Mouse (Mus musculus): ENCODE measurements at regions not wholly inside any gene's neighbourhood (a gene's known extent, or its start where the extent isn't known, plus 50 kb on each side); places are given as distances from the start of the nearest gene placed in this dataset.

DNA sequence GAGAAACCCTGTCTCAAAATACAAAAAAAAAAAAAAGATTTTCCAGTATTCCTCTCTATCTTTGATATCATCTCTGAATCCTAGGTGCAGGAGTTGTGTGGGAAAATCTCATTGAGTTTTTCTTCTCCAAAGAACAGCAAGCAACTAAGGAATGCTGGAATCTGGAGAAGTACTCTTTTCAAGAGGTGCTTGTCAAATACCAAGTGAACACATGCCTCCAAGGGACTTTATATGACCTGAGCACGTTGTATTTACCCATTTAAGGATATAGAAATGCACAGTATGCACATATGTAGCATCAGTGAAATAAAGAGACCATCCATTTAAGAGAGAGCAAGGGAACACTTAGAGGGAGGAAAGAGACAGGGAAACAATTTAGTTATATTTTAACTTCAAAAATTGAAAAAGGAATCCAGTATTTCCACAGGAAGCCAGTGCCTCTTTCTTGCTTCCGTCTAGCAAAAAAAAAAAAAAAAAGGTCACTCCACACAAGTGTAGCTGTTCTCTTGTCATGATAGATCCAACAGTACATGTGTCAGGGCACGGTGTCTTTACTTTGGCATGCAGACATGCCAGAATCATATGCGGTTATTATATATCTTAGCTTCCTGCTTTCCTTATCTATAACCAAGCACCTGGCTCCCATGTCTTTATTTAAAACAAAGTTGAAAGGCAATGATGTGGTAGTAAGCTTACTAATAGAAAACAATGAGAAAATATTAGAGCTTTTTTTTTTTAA lies 212.1 kb upstream of the Etaa1 start:
- DNase-seq (ENCODE audit: low read depth, low spot score), result no peak

DNA sequence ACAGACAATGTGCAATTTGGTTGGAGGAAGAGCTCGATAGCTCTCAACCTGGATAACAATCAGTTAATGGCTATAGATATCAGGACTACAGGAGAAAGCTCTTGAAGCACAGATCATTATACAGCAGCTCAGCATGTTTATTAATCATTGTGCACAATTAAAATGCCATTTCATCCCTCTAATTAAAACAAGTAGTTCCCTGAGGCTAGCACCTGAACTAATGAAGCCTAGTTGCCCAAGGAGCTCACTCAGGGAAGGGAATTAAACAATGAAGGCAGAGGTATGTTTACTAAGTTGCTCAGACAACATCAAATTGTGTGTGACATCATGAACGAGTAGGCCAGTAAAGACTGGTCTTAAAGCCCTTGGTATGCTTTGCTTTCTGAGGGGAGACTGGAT lies 210.3 kb upstream of the Etaa1 start:
- no peak for DNase-seq (ENCODE audit: low read depth, low spot score)

DNA sequence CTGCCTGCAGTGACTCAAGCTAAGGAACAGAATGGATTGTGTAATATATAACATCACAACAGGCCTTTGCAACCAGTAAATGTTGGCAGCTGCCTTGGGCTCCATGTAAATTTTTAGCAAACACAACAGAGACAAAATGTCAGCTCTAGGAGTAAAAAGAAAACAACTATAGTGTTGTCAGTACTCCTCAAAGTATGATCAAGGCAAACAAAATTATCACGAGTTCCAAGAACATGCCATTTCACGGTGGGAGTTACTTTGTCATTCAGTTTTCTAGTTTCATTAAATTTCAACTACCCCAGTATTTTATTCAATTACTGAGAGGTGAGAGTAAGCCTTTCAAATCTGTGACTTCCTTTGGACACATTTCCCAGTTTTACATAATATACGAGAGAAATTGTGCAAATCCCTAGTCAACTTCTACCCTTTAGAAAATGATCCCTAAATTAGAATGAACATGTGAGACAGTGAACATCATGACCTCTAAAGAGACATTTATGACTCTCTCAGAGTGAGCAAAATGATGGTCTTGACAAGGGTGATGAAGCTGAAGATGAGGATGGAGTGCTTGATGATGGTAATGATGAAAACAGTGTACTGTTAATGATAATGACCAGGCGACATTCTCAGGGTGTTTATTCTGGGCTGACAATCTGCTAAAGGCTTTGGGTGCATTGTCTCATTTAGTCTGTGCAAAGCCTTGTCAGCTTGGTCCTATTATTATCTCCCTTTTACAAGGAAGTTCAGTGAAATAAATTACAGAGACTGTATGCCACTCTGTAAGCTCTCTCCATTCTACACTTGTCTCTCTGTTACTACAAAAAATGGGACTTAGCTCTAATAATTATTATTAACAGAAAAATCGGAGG lies 209.7 kb upstream of the Etaa1 start:
- DNase-seq (ENCODE audit: low read depth, low spot score), result no peak

DNA sequence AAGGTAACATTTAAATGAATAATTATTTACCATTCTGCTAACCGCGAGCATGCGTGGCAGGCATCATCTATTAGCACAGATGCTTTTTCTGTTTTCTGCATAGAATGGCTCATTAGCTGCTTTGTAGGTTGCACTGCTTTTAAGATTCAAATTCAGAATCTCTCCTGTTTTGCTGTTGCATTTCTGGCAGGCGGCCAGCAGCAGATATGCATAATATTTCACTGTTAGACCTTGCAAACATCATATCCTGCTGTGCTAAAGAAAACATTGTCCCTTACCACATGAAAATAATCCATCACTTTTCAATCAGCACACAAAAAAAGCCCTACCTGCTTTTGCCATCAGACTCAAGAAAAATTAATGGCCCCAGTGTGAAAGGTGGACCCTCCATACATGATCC lies 202.8 kb upstream of the Etaa1 start:
- no peak for DNase-seq (ENCODE audit: low read depth, low spot score)

DNA sequence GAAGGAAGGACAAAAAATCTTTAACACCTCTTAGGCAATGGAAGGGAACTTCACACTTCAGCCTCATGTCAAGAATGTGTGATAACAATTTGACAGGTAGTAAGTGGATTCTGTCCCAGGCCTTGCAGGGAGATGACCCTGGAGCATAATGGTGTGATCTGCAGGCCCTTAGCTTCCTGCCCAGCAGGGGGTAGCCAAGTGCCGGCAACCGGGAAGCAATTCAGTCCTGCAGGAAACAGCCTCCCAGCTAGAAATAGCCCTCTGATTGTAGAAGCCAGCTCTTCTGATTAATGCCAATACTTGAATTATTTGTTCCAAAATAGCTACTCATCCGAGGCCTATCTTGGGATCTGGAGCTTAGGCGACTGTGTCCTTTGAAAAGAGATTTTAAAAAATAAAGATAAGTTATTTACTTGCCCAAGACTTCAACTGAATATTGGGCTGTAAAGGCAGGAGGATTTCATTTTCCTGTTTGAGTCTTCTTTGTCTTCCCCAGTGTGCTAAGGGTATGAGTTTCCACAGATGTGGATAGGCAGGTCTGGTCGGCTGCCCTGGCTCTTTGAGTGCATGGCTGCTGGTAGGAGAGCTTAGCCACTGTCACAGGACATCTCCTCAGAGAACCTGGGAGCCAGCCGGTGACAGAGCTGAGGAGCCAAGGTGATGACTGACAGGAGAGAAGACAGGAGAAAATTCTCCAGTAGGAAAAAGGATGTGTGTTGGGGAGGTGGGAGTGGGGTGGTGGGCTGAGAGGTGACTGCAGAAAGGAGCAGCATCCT lies 198.3 kb upstream of the Etaa1 start:
- peak; percentile 20 for DNase-seq (ENCODE audit: low read depth, low spot score)

DNA sequence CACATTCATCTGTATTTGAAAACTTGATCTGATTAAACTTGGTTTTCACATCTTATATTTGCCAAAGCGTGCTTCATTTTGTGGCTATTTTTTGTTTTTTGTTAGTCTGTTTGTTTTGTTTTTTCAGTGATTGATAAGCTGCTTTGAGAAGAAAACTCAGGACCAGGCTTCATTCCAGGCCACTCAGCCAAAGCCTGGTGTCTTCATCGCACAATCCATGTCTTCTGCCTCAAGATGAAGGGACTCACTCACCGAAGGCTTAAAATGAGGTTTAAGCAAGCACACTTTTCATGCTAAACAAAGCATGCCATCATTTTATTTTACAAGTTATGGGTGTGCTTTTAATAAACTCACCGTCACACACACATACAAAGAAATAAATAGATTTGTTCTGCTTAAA lies 197.7 kb upstream of the Etaa1 start:
- DNase-seq (ENCODE audit: low read depth, low spot score), result no peak

DNA sequence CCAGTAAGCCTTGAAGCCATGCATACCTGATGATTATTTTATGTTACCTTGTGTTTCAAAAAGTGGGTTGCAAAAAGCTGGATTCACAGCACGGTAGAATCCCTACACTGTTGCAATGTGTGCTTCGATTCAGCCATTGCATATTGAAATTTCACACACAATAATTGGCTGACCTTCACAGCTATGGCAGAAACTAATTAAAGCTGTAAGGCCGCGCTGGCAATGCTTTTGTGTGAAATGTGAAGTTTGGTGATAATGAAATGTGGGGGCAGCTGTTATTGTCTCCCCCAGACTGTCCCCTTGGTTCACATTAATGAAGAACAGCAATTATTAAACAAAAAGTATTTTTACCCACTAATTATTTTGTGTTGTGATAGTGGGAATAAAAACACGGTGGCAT lies 173.8 kb upstream of the Etaa1 start:
- DNase-seq (ENCODE audit: low read depth, low spot score), result no peak

DNA sequence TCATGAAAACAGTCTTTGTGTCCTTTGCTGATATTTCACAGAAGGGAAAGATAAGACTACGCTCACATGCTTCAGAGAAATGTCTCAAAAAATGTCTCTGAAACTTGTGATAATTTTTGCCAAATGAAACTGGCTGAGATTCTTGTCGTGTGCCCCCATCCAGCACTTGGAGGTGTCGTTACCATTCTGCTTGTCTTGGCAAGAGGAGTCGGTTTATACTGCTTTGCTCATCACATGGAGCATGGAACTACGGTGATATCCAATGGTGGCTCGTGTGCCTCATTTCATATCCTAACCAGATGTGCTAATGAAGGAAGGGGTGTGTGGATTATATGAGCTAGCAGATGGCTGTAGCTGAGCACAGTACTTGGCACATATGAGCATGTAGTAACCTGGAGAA lies 169.4 kb upstream of the Etaa1 start:
- no peak for DNase-seq (ENCODE audit: low read depth, low spot score)

DNA sequence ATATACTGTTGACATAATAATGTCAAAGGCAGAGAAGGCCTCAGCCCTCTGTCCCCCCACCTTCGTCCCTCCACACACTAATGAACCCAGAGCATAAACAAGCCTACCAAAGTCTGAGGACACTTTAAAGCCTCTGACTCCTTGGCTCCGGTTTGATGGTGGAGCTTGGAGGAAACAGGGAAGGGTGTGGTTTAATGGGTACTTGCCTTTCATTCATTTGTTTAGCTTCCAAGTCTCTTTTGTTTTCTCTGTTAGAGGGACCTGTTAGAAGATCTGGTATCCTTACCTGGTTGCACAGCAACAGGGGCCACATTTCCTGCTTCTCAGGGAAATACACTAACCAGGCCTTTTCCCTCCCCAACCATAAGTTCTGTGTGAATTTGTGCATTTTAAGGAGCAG lies 168.9 kb upstream of the Etaa1 start:
- DNase-seq (ENCODE audit: low read depth, low spot score), result no peak

DNA sequence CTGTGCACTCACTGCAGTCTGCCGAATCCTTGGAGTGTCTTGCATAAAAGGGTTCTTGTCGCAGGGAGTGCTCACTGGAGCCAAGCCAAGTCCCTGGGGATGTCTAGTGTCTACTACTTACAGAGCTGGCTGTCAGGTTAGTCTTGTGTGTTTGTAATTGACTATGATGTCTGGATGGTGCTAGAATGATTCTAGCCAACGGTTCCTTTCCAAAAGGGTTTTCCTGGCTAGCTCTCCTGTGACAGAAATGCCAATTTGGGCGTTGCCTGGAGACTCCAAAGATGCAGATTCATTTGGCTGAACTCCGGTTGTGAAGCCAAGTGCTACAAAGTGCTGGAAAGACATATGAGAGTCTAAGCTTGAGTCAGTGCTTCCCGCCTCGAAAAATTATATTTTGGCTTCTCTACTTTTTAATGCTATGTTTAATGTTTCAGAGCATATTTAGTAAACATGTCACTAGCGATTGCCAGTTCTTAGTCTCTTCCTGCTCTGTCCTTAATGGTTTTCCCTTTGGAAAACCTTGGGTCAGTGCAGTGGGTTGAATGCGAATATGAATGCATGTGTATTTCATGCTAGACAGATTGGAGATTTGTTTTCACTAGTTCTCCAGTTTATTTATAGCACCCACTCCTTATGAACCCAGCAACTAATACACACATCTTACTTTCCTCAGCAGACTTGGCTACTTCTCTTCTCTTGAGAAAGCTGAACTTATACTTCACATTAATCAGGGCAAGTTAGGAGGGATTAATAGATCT lies 162.2 kb upstream of the Etaa1 start:
- DNase-seq (ENCODE audit: low read depth, low spot score), result no peak

DNA sequence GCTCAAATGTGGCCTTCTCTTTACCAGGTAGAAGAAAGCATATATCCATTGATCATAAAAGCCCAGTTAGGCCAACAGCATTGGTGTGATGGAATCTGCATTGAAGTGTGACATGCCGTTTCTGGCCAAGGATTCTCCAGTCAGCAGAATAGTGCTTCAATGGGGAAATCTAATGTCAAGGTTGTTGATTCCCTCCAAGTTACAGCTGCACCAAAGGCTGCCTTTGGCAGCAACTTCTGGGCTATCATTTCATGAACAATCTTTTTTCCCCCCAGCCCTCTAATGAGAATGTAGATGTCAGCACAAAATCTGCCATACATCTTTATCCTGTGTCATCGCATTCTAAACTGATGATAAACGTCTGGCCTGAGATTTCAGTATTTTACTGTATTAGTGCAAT lies 149.2 kb upstream of the Etaa1 start:
- DNase-seq (ENCODE audit: low read depth, low spot score), result no peak

DNA sequence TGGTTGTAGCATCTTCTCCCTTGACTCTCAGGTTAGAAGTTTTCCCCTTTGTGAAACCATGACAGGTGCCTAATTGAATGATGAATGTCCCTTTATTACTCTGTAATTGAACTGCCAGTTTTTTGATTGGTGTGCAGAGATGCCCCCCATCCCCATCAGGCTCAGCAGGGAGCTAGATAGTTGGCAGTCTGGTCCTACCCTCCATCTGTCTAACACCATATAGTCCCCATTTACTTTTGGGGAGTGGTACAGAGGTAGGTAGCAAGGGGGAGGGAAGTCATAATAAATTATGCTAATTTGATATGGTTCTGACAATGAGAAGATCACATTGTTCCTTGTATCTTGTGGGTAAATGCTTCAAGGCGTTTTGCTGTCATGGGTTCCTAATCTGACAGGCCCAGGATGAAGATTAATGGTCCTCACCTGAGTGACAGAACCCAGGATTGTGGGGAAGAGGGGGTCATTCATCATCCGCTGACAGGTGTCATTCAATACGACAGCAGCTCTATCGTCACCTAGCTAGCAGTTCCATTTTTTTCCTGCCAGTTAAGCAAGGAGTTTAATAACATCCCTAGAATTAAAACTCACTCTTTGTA lies 122.3 kb upstream of the Etaa1 start:
- DNase-seq (ENCODE audit: low read depth, low spot score), result no peak

DNA sequence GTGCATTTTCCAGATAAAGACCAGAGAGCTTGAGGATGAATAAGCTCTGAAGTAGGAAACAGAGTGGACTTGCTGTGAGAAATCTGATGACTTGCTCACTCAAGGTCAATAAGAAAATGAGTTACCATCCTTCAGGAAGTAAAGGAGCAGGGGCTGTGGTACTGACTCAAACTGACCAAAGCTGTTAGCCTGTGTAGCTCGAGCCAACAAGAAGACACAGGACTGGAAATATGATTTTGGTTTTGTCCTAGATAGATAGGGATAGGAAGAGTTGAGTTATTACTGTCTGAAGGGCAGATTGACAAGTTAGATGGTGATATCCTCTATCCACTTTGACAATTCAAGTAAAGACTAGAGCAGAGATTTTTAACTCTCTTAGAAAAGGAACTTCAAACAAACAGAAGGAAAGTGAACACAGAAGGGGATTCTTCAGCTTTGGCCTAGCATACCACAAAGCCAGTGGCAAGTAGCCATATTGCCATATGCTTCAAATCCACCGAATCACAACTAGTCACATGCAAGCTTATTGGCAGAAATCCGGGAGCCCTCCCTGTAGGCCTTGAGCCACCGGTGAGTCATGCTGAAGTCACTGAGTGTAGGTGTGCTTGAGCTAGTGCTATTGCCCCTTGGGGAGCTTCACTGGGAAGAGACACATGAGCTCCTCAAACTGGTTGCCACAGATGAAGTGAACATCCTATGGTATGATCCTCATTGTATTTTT lies 117.1 kb upstream of the Etaa1 start:
- DNase-seq (ENCODE audit: low read depth, low spot score), result no peak

DNA sequence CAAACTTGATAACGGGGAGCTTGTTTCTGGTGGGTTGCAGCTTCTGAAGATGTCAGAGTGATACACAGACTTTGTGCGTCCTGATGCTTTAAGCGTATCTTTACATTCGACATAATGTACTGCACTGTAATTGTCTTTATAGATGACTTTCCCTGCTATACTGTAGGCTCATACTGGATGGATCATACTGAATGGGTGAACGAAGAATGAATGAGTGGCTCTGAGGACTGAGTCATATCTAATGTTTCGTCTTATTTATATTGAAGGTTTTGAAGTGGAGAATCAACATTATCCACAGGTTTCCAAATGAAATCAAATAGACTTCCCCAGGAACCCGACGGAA lies 116.3 kb upstream of the Etaa1 start:
- DNase-seq (ENCODE audit: low read depth, low spot score), result no peak

DNA sequence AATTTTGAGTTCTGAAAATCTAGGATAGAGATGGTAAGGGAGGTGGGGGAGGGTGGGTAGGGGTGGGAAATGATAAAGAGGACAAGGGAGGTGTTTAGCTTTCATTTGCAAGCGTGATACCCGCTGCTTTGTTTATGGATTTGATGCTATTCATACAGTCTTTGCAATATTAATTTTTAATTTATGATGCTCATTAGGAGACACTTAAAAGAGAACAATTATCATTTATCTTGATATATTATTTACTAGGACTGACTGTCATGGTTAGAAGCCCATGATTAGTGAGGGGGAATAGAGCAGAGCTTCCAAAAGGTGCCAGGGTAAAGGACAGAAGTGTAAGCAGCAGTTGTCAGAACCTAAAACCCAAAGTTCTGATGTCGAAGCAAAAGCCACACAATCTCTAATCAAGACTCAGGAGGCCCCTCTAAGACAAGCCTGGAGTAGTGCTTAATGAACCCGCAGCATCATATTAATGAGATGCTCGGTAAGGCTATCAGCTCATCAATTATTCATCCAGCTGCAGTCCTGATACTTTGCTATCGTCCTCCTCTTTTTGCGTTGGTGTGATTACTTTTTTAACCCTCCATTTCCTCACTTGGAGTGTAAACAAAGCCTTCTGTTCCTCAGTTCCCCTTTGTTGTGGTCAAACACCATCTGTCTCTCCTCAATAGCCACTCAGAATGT lies 115.8 kb upstream of the Etaa1 start:
- DNase-seq (ENCODE audit: low read depth, low spot score), result no peak

DNA sequence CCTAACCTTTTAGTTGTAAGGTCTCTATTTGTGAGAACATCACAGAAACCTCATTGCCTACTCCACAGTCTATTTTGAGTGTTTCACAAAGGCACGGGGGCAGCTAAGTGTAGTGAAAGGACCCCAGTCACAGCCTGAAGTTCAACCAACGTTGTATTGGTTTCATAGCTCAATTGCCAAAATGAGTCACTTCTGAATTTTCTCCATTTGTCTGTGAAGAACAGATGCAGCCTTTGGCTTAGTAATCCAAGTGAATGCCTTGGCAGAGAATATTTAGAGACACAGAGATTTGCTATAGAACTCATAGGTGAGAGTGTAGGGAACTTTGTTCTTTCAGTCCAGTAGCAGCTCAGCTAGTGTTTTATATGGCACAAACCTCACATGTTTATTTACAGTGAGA lies 114.4 kb upstream of the Etaa1 start:
- DNase-seq (ENCODE audit: low read depth, low spot score), result no peak

DNA sequence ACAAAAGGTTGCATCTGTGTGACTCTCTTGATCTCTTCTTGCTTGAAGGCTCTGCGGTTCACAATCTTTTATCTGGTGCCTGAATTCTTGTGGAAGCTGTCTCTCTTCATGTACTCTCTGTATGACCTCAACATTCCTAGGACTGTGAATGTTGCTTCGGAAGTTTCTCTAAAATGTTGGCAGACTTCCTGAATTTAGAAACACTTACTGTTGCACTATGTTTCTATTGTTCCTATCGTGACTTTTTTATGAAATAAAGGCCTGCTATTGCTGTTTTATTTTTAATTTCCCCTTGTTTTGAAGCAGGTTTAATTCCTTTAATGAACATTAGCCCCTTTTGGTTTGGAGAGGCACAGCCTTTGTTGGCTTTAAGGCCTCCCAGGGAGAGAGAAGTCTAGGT lies 114.0 kb upstream of the Etaa1 start:
- no peak for DNase-seq (ENCODE audit: low read depth, low spot score)

DNA sequence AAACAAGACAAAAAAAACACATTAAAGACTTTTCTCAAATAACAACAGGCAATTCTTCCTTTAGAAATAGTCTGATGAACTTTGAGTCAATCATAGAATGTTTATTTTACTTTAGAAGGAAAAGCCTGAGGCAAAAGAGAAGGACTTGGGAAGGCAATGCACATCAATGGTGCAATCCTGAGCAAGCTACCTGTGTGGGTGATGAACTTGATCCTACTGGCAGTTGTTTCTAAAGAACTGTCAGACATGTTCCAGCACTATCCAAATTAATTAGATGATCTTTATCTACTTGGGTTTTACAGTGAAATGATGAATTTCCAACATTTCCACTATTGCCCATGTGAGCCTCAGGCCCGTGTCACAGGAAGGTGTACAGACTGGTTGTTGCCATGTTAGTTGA lies 87.9 kb upstream of the Etaa1 start:
- no peak for DNase-seq (ENCODE audit: low read depth, low spot score)

DNA sequence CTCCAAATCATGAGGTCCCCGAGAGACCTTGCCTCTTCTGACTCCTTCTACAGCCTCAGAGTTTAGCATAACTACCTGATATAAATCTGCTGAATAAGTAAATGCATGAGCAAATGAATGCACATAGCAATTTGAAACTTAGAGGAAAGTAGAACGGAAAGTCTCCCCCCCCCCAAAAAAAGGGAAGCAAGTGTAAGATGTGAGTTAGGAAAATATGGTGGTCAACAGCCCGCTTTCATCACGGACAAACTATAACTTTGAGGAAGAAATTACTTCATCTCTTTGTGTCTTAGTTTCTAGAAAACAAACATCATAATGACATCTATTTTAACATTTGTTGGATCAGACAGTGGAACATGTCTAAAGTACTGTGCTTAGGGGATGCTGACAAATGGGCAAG lies 77.4 kb upstream of the Etaa1 start:
- no peak for DNase-seq (ENCODE audit: low read depth, low spot score)

DNA sequence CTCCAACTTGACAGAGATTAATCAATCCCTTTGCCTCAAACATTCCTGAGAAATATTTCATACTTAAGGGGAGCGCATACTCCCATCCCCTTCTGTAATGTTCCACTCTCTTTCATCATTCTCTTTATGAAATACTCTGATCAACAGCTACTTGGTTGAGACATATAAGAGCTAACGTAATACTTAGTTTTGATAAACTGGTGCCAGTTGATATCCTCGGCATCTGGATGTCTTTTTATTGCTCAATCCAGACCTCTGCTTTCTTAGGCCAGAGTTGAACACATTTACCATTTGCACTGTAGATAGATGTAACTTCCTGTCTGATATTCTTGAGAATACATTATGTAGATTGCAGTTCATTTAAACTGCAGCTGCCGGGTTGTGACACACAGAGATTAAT lies 68.4 kb upstream of the Etaa1 start:
- no peak for DNase-seq (ENCODE audit: low read depth, low spot score)

All from retina, adult 2 months (tissue).